Mouse (Mus musculus) G1E-ER4 (cell line): ENCODE measurements around the gene Rtl6. TPM values are rescaled to one million over a fixed set of nuclear protein-coding genes. Genes with fewer than 3 reads are reported as not detected.

Experiments used
- GATA1 ChIP-seq: IDR thresholded peaks from one replicate; pipeline ENCODE4 v1.8.0; 2012; ENCODE audit warnings: low read length, inconsistent platforms
- polyA plus RNA-seq: library from polyadenylated mRNA; stranded (reverse); fragments of >175 nt; gene quantifications from 2 replicates; pipeline ENCODE4 v1.2.3, GENCODE M21; 2012

The Rtl6 gene
- polyA plus RNA-seq: not detected in 2 replicates

DNA sequence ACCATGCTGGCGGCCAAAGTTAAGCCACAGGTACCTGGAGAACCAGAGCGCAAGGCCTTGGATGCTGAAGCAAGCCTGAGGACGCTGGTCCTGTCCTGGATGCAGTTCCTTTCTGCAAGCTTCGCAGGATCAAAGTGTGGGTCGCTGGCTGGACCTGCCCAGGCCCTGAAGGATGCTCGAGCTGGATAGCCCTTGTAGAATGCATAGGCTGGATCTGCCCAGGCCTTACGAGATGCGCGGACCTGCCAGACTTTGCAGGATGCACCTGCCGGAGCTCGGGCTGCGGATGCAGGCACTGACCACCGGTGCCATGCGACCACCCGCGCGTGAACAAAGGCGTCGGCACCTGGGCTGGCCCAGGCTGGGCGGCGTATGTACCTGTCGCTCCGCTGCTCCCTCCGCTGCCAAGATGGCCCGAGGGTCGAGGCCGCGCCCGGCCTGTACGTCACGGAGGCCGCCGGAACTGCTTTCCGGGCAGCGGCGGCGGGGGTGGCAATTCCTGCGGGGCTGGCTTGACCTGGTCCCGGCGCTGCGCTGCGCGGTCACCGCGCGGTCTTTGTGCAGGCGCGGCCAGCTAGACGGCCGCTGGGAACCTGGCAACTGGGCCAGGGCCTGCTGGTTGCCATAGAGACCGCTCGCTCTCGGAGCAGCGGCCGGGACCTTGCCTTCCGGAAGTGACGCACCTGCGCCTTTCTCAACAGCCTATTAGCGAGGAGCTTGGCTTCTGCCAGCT lies at the start of gene Rtl6:
Gene Rtl6, minus strand, starts transcription at position 635 of the 733 bp plus-strand sequence.
- TF ChIP-seq GATA1: no peak

DNA sequence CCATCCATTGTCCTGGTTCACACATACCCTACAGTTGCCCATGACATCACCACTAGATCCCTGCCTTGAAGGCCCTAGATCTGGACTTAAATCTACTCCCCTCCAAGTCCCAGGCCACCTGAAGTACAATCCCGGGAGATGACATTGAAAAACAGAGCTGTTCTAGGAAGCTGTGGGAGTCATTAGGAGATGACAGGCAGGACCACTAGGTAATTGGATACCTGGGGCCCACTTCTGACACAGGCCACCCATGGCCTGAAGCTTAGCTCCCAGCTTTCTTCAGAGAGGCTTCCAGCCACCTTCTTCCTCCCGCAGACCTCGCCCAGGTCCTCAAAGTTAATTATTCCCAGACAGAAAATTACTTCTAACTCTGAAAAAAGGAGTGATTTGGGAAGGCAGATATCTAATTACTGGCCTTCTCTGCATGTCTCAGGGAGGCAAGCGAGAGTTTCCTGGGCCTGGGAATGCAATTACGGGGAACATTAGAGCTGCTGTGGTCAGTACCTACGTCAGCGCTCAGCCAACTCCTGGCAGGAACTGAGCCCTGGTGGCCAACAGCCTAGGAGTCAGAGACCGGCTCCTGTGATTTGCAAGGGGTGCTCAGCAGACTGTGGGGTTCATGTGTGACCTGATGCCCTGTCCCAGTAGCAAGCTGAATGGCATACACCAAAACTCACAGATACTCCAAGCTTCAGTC lies 45.8 kb upstream of the Rtl6 start:
- no peak for TF ChIP-seq GATA1

DNA sequence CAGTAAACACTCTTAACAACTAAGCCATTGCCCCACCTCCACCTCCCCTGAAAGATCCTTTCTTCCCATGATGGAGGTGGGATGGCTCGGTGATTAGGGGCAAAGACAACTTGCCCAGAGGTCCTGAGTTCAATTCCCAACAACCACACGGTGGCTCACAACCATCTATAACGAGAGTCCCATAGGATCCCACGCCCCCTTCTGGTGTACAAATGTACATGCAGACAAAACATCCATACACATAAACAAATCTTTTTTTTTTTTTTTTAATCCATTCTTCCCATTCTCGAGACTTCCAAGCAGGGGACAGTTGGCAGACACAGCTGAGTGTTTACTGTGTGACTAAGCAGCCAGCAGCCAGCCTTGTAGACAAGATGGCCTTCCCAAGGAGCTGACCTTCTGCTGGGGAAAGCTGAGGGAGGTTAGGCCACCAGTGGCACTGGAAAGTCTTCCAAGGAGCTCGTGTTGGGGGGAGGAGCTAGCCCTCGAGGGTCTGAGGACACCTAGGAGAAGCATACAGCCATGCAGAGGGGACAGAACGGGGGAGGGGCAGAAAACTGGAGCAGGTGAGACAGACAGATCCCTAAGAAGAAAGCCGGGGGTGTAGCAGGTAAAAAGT lies 43.5 kb upstream of the Rtl6 start:
- no peak for TF ChIP-seq GATA1

DNA sequence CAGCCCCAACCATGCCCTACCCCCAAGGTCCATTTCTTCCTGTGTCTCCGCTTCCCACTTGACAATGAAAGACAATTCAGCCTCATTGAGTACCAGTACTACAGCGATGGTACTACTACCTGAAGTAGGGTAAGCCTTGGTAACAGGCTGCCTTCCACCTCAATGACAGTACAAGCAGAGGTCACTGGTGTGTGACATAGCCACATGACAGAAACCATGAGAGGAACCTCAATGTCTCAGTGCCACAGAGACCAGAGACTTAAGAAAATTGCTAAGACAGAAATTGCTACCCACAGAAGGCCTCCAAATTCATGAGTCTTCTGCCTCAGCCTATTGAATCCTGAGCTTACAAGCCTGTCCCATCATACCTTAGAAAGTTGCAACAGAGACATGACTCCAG lies 41.3 kb upstream of the Rtl6 start:
- TF ChIP-seq GATA1: no peak

DNA sequence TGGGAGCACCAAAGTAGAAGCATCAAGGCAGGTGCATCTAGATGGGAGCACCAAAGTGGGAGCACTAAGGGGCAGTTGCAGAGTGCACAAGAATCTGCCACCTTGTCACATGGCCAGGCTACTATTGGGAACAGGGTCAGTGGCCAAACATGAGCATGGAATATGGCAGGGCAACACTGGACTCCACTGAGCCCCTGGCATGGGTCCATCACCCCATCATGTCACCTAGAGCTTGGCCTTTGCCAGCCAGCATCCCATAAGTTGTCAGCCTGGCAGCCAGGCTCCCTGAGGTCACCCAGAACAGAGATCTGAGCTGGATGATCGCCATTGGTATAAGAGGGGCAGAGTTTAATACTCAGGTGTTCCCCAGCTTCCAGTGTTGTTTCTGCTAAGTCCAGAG lies 40.2 kb upstream of the Rtl6 start:
- TF ChIP-seq GATA1: no peak

DNA sequence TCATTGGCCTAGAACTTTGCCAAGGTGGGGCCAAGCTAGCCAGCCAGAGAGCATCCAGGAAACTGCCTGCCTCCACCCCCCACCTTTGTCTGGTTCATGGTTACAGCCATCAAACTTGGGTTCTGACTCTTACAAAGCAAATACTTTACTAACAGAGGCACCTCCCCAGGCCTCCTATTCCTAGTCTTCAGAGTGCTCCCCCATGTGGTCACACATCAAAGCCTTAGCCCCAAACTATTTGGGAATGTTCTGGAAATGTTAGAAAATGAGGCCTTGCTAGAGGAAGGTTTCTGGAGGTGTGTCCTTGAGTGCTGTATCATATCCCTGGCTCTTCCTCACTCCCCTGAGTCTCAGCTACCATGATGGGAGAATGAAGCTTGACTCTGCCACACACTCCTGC lies 39.4 kb upstream of the Rtl6 start:
- TF ChIP-seq GATA1: no peak

DNA sequence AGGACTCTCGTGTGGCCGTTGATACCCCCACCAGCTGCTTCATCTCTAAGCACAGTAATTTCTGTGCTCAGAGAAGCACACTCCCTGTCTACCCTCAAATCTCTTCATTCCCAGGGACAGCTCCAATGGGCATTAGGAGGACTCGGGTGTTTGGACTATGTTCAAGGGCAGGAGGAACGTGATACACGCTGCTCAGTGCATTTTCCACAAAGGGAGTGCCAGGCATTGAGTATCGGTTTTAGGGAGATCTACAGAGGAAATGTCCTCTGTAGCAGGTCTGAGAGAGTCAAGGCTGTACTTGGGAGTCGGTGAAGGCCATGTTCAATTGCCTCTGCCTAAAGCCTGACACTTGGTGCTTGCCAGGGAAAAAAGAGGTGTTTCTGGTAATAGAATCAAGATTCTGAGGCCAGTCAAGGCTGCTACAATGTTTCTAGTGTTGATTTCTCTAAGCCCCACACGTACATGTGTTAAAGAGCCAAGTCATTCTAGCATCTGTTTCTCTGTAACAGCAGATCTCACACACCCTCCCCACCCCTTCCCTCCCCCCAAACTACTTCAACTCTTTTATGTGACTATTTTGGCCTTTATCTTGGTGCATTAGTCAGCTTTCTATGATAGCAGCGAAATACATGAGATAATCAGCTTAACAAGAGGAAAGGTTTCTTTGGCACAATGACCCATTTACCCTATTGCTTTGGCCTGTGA lies 37.8 kb upstream of the Rtl6 start:
- no peak for TF ChIP-seq GATA1

DNA sequence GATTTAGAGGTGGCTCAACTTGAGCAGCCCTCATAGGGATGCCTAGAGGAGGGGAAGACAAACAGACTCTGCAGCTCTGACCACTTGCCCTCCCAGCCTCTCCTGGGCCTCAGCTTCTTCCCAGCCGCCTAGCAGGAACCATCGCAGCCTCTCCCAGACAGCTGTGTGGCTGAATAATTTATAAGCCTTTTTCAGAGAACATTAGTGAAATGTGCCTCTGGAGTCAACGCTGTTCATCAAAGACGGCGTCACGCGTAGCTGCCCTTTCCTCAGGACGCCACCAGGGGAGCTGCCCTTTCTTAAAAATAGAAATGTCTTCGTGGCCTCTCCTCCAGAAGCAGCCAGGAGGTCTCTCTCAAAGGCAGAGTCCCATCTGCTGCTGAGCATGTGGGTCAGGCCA lies 35.9 kb upstream of the Rtl6 start:
- TF ChIP-seq GATA1: no peak

DNA sequence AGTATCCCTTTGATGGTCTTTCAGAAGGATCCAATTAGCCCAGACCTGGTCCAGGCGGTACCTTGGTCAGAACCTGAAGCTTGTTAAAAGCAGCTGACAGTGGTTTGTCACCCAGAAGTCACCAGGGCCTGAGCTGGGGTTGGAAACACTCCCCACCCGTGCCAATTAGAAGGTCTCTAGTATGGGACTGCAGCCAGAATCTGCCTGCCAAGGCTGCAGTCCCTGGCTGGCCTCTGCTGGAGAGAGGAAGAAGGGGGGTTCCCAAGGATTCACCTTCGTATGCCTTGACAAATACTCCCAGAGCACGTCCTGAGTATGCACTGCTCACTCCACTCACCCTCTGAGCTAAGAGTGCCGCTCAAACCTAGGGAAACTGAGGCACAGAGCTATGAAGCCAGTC lies 34.6 kb upstream of the Rtl6 start:
- no peak for TF ChIP-seq GATA1

DNA sequence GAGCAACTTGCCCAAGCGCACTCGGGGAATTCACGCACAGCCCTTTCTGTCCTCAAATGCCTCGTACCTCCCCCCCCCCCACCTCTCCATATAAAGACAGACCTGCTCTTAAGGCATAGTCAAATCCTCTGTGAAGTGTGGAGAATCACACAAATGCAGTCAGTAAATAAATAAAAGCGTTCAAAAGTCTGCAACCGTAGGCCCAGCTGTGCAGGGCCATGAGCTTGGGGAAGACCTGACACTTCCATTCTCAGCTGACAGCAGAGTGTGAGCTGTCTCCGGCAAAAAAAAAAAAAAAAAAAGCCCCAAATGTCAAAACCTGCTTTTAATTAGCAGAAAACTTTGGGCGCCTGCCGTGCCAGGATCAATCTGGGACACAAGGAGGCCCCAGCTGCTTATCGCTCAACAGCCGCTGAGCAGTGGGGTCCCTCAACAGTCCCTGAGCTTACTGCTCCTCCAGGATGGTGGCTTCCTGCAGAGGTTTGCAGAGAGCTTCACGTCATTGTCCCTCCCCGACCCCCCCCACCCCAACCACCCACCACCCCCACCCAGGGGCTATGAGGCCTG lies 34.0 kb upstream of the Rtl6 start:
- TF ChIP-seq GATA1: no peak

DNA sequence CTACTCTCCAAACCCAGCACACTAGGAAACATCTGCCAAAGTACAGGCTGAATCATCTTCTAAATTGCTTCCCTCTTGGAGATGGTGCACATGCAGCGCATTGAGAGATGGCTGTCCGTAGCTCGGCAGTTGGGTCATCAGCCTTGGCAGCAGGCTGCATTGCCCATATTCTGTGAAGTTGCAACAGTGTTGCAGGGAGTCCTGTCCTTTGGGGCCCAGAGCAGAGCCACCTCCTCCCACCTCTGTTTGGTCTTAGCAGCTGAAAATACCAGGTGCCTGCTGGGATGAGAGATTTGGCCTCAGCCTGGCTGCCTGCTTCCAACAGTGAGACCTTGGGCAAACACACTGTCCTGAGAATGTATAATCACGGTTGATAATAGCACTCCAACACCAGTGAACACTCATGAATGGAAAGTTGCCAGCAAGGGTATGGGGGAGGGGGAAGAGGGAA lies 30.8 kb upstream of the Rtl6 start:
- no peak for TF ChIP-seq GATA1

DNA sequence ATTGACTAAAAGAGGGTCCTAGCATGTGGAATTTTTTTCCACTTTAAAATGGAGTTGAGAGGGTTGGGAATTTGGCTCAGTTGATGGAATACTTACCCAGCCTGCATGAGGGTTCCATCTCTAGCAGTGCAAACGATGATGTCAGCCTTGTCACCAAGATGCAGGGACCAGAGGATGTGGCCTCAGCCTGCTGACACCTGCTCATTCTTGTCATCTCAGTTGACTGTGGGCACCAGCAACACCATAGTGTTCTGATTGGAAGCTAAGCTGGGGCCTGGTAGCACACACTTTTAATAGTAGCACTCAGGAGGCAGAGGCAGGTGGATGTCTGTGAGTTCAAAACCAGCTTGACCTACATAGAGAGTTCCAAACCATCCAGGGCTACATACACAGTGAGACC lies 21.0 kb upstream of the Rtl6 start:
- no peak for TF ChIP-seq GATA1

DNA sequence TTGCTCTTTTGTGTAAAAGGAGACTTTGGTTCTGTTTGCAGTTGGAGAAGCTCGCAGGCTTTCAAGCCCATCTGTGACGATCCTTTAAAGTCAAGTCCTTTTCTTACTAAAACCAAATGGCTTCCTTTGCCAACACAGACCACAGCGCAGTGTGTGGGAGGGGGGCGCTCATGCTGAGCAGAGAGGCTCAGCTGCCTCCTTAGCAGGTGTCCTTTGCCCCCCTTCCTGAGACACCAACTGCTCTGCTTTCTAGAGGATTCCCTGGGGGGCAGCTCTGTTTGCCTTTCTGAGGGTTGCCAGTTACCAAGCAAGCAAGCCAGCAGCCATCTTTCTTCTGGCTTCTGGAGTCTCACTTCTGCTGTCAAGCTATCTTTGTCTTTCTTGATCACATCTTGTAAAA lies 19.4 kb upstream of the Rtl6 start:
- TF ChIP-seq GATA1: no peak

DNA sequence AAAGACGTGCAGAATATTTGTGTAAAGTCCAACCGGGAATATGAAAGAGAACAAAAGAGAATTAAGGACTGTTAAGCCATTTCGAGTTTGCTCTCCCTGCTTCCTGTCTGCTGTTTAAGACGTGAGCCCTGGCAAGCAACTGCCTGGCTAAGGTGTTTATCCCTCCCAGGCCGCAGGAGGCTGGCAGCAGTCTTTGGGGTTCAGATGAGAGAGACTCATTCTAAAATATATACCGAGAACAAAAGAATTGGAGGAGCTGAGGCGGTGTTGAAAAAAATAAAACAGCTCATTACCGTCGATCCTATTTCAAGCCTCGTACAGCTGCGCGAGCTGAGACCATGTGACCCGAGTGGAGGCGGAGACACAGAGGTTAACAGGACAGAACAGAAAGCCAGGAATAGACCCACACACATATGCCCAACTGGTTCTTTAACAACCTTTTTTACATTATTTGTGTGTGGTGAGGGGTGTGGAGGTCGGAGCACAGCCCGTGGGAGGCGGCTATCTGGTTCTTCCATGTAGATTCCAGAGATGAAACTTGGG lies 9.0 kb upstream of the Rtl6 start:
- TF ChIP-seq GATA1: no peak

DNA sequence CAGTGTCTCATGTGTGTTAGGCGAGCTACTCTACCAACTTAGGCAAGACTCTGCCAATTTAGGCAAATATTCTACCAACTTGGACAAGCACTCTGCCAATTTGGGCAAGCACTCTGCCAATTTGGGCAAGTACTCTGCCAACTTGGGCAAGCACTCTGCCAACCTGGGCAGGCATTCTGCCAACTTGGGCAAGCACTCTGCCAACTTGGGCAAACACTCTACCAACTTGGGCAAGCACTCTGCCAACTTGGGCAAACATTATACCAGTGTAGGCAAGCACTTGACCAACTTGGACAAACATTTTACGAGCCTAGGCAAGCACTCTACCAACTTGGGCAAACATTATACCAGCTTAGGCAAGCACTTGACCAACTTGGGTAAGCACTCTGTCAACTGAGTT lies 3.9 kb upstream of the Rtl6 start:
- TF ChIP-seq GATA1: no peak

DNA sequence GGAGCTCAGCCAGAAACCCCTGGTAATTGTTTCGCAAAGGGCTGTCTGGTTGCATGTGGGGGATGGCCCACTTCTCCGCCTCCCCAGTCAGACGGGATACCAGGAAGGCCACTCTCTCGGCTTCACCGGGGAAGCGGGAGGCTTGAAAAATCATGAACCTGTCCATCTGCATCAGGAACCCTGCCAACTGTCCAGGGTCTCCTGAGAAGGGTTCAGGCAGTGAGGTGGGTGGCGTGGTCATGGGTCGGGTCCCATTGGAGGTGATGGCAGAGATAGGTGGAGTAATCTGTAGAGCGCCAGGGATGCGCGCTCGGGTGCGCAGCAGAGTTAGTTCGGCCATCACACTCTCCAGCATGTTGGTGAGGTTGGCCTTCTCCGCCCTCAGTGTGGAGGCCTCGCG lies 949 bp downstream of the Rtl6 start:
- TF ChIP-seq GATA1: no peak

DNA sequence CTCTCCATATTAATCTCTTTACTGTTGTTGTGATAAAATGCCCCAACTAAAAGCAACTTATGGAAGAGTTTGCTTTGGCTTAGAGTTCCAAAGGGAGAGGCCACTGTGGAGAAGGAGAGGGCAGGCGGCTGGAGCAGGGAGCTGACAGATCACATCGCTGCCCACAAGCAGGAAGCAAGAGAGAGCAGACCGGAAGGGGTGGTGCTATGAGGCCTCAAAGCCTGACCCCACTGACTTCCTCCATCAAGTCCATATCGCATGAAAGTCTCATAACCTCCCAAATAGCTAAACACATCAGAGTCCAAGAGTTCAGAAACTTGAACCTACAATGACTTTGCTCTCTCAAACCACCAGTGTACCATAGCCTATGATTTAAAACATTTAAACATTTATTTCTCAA lies 6.6 kb downstream of the Rtl6 start:
- no peak for TF ChIP-seq GATA1
